Mouse (Mus musculus): ENCODE data around the gene Zfp784. TPM values are rescaled to one million over a fixed set of nuclear protein-coding genes. Genes with fewer than 3 reads are reported as not detected.

Zfp784 gene
- total and polyA plus RNA-seq, 2 experiments from 2014 or later, result 8.0 to 8.3 TPM

GRCm38 (mm10) chr7:5031496-5031895 is 6.8 kb downstream of the Zfp784 start:
- Histone ChIP-seq H3K4me1 (ENCODE audit: control insufficient read depth, insufficient read depth) (no peaks in the 10 kb centered on the region), H3K4me3 (ENCODE audit: low read depth, low read length) (no peak overlapping the region), H3K9me3 (replicated peaks; ENCODE audit: control insufficient read depth, low read length) (peaks cover 21% of the 10 kb centered on the region), H3K27ac (ENCODE audit: low read depth) (no peak overlapping the region), H3K9ac (replicated peaks; ENCODE audit: low read depth, low read length) (no peak overlapping the region), H3K4me2 (ENCODE audit: low read depth, low read length) (no peak overlapping the region), H3K36me3 (replicated peaks; ENCODE audit: control insufficient read depth, insufficient read depth, low read length) (peaks cover 82% of the 10 kb centered on the region), H3K27me3 (ENCODE audit: control insufficient read depth, insufficient read depth, low read length) (no peaks in the 10 kb centered on the region)
- 82% methylated on average over 46 of the region's 46 CpGs for WGBS
- TF ChIP-seq EP300 (IDR thresholded peaks at IDR 0.05; ENCODE audit: low read depth) (no peak), CTCF (IDR thresholded peaks at IDR 0.05; ENCODE audit: low read depth) (no peak)
- no peak for DNase-seq (ENCODE audit: low spot score)
- no peak for ATAC-seq (ENCODE audit: insufficient read depth, low read depth)

GRCm38 (mm10) chr7:5030554-5031275 is 7.5 kb downstream of the Zfp784 start:
- H3K4me1 ChIP-seq (ENCODE audit: control insufficient read depth, insufficient read depth), result no peaks in the 10 kb centered on the region
- no peak overlapping the region for H3K4me3 ChIP-seq (ENCODE audit: low read depth, low read length)
- TF ChIP-seq CTCF (IDR thresholded peaks at IDR 0.05; ENCODE audit: low read depth) (no peak), EP300 (IDR thresholded peaks at IDR 0.05; ENCODE audit: low read depth) (no peak)
- peaks cover 21% of the 10 kb centered on the region for H3K9me3 ChIP-seq (replicated peaks; ENCODE audit: control insufficient read depth, low read length)
- H3K4me2 ChIP-seq (ENCODE audit: low read depth, low read length), result no peak overlapping the region
- DNase-seq (ENCODE audit: low spot score), result no peak
- no peaks in the 10 kb centered on the region for H3K27me3 ChIP-seq (ENCODE audit: control insufficient read depth, insufficient read depth, low read length)
- no peak overlapping the region for H3K27ac ChIP-seq (ENCODE audit: low read depth)
- no peak overlapping the region for H3K9ac ChIP-seq (replicated peaks; ENCODE audit: low read depth, low read length)
- ATAC-seq (ENCODE audit: insufficient read depth, low read depth), result no peak
- H3K36me3 ChIP-seq (replicated peaks; ENCODE audit: control insufficient read depth, insufficient read depth, low read length), result peaks cover 79% of the 10 kb centered on the region
- WGBS, result 85% methylated on average over 63 of the region's 63 CpGs

DNA sequence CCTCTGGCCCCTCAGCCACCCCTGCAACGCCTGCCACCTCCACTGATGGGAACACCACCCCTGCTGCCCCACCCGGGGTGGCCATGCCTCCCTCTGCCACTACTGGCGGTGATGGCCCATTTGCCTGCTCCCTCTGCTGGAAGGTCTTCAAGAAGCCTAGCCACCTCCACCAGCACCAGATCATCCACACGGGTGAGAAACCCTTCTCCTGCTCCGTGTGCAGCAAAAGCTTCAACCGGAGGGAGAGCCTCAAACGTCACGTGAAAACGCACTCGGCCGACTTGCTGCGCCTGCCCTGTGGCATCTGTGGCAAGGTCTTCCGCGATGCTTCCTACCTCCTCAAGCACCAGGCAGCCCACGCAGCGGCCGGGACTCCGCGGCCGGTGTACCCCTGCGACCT is 8.3 kb downstream of the Zfp784 start:
- Histone ChIP-seq H3K27me3 (ENCODE audit: control insufficient read depth, insufficient read depth, low read length) (no peaks in the 10 kb centered on the region), H3K9me3 (replicated peaks; ENCODE audit: control insufficient read depth, low read length) (peaks cover 21% of the 10 kb centered on the region), H3K36me3 (replicated peaks; ENCODE audit: control insufficient read depth, insufficient read depth, low read length) (peaks cover 73% of the 10 kb centered on the region), H3K4me1 (ENCODE audit: control insufficient read depth, insufficient read depth) (no peaks in the 10 kb centered on the region), H3K4me3 (ENCODE audit: low read depth, low read length) (no peak overlapping the region), H3K4me2 (ENCODE audit: low read depth, low read length) (no peak overlapping the region), H3K27ac (ENCODE audit: low read depth) (no peak overlapping the region), H3K9ac (replicated peaks; ENCODE audit: low read depth, low read length) (no peak overlapping the region)
- TF ChIP-seq EP300 (IDR thresholded peaks at IDR 0.05; ENCODE audit: low read depth) (no peak), CTCF (IDR thresholded peaks at IDR 0.05; ENCODE audit: low read depth) (no peak)
- 89% methylated on average over 21 of the region's 21 CpGs for WGBS
- DNase-seq (ENCODE audit: low spot score) (no peak), ATAC-seq (ENCODE audit: insufficient read depth, low read depth) (no peak)

- peaks cover 75% of the 10 kb centered on the region for H3K36me3 ChIP-seq (replicated peaks; ENCODE audit: control insufficient read depth, insufficient read depth, low read length)
- no peak overlapping the region for H3K9ac ChIP-seq (replicated peaks; ENCODE audit: low read depth, low read length)
- ATAC-seq (ENCODE audit: insufficient read depth, low read depth) (no peak), DNase-seq (ENCODE audit: low spot score) (no peak)
- no peaks in the 10 kb centered on the region for H3K27me3 ChIP-seq (ENCODE audit: control insufficient read depth, insufficient read depth, low read length)
- no peak overlapping the region for H3K4me3 ChIP-seq (ENCODE audit: low read depth, low read length)
- no peak overlapping the region for H3K27ac ChIP-seq (ENCODE audit: low read depth)
- H3K4me1 ChIP-seq (ENCODE audit: control insufficient read depth, insufficient read depth), result no peaks in the 10 kb centered on the region
- TF ChIP-seq CTCF (IDR thresholded peaks at IDR 0.05; ENCODE audit: low read depth), result no peak
- no peak for TF ChIP-seq EP300 (IDR thresholded peaks at IDR 0.05; ENCODE audit: low read depth)
- H3K9me3 ChIP-seq (replicated peaks; ENCODE audit: control insufficient read depth, low read length), result peaks cover 21% of the 10 kb centered on the region
- no peak overlapping the region for H3K4me2 ChIP-seq (ENCODE audit: low read depth, low read length)
- 93% methylated on average over 22 of the region's 22 CpGs for WGBS
These were observed 8.7 kb downstream of the Zfp784 start for GRCm38 (mm10) chr7:5029543-5029942.

GRCm38 (mm10) chr7:5021197-5021596 is 17.0 kb downstream of the Zfp784 start:
- H3K9me3 ChIP-seq (replicated peaks; ENCODE audit: control insufficient read depth, low read length), result no peaks in the 10 kb centered on the region
- TF ChIP-seq EP300 (IDR thresholded peaks at IDR 0.05; ENCODE audit: low read depth) (no peak), CTCF (IDR thresholded peaks at IDR 0.05; ENCODE audit: low read depth) (no peak)
- H3K27ac ChIP-seq (ENCODE audit: low read depth), result peak overlapping the region; percentile 97
- DNase-seq (ENCODE audit: low spot score) (no peak), ATAC-seq (ENCODE audit: insufficient read depth, low read depth) (no peak)
- H3K4me1 ChIP-seq (ENCODE audit: control insufficient read depth, insufficient read depth), result peaks cover 14% of the 10 kb centered on the region
- H3K4me2 ChIP-seq (ENCODE audit: low read depth, low read length), result peak overlapping the region; percentile 91
- H3K27me3 ChIP-seq (ENCODE audit: control insufficient read depth, insufficient read depth, low read length), result no peaks in the 10 kb centered on the region
- 44% methylated on average over 5 of the region's 5 CpGs for WGBS
- peaks cover 29% of the 10 kb centered on the region for H3K36me3 ChIP-seq (replicated peaks; ENCODE audit: control insufficient read depth, insufficient read depth, low read length)
- H3K4me3 ChIP-seq (ENCODE audit: low read depth, low read length), result peak overlapping the region; percentile 98
- H3K9ac ChIP-seq (replicated peaks; ENCODE audit: low read depth, low read length), result peak overlapping the region; percentile 97

GRCm38 (mm10) chr7:5020685-5021084 is 17.6 kb downstream of the Zfp784 start:
- peak overlapping the region; percentile 97 for H3K9ac ChIP-seq (replicated peaks; ENCODE audit: low read depth, low read length)
- TF ChIP-seq EP300 (IDR thresholded peaks at IDR 0.05; ENCODE audit: low read depth) (no peak), CTCF (IDR thresholded peaks at IDR 0.05; ENCODE audit: low read depth) (no peak)
- H3K36me3 ChIP-seq (replicated peaks; ENCODE audit: control insufficient read depth, insufficient read depth, low read length), result peaks cover 29% of the 10 kb centered on the region
- ATAC-seq (ENCODE audit: insufficient read depth, low read depth) (no peak), DNase-seq (ENCODE audit: low spot score) (no peak)
- H3K4me3 ChIP-seq (ENCODE audit: low read depth, low read length), result peak overlapping the region; percentile 98
- WGBS, result 0% methylated on average over 15 of the region's 15 CpGs
- no peaks in the 10 kb centered on the region for H3K9me3 ChIP-seq (replicated peaks; ENCODE audit: control insufficient read depth, low read length)
- H3K4me1 ChIP-seq (ENCODE audit: control insufficient read depth, insufficient read depth), result peaks cover 18% of the 10 kb centered on the region
- no peaks in the 10 kb centered on the region for H3K27me3 ChIP-seq (ENCODE audit: control insufficient read depth, insufficient read depth, low read length)
- H3K4me2 ChIP-seq (ENCODE audit: low read depth, low read length), result peak overlapping the region; percentile 91
- H3K27ac ChIP-seq (ENCODE audit: low read depth), result peak overlapping the region; percentile 97

All from heart, postnatal 0 days (tissue).